34 mouse cellular contexts compared by ENCODE assay signal in genomic region chr3:10823022-10823421, GRCm38 (mm10).
"Had no signal": no experiment of that assay in that cellular context is flagged by ENCODE, and none has a peak within 500 bp of the region (broad histone marks: within the 10 kb centered on the region; RNA-seq: fewer than 3 reads in every experiment).

No protein-coding gene starts in this region.

- H3K9me3 ChIP-seq: heart, embryonic 12.5 days; heart, embryonic 13.5 days; heart, embryonic 15.5 days; hindbrain, embryonic 10.5 days; hindbrain, embryonic 12.5 days; hindbrain, embryonic 13.5 days; hindbrain, embryonic 15.5 days; intestine, embryonic 15.5 days; kidney, embryonic 15.5 days had no signal

- H3K27me3 ChIP-seq: heart, embryonic 12.5 days; heart, embryonic 13.5 days; heart, embryonic 15.5 days; hindbrain, embryonic 12.5 days; hindbrain, embryonic 13.5 days; hindbrain, embryonic 15.5 days; intestine, embryonic 15.5 days; kidney, embryonic 15.5 days had no signal

- H3K27ac ChIP-seq: heart, embryonic 13.5 days; heart, embryonic 15.5 days; hindbrain, embryonic 10.5 days; hindbrain, embryonic 12.5 days; hindbrain, embryonic 13.5 days; hindbrain, embryonic 14.5 days; hindbrain, embryonic 15.5 days; hindbrain, postnatal 0 days; intestine, embryonic 15.5 days; kidney, embryonic 15.5 days; kidney, postnatal 0 days; layer of hippocampus, adult 2 months; left cerebral cortex, adult 2 months had no signal

- ATAC-seq: hindbrain, postnatal 0 days; inflammation-experienced regulatory T-cells, adult 6 months; intestine, embryonic 15.5 days; intestine, embryonic 16.5 days; intestine, postnatal 0 days had no signal

- H3K36me3 ChIP-seq: heart, embryonic 12.5 days; heart, embryonic 13.5 days; heart, embryonic 15.5 days; hindbrain, embryonic 10.5 days; hindbrain, embryonic 12.5 days; hindbrain, embryonic 13.5 days; hindbrain, embryonic 15.5 days; intestine, embryonic 15.5 days; kidney, embryonic 15.5 days had no signal

- H3K4me3 ChIP-seq: heart, embryonic 12.5 days; heart, embryonic 13.5 days; heart, embryonic 15.5 days; hindbrain, embryonic 10.5 days; hindbrain, embryonic 12.5 days; hindbrain, embryonic 13.5 days; hindbrain, embryonic 15.5 days; intestine, embryonic 15.5 days; kidney, embryonic 15.5 days; layer of hippocampus, adult 2 months; left cerebral cortex, adult 2 months had no signal

- DNase-seq: heart, postnatal 10 days; heart, postnatal 14 days; heart, postnatal 36 days; heart, postnatal 4 days; kidney, adult 11 months; kidney, adult 18-20 months; kidney, adult 2 months; kidney, adult 8-10 months; kidney, adult 9 months; kidney, postnatal 10 days; kidney, postnatal 14 days; kidney, postnatal 25 days; kidney, postnatal 36 days; kidney, postnatal 4 days; layer of hippocampus, adult 9-11 months; layer of hippocampus, postnatal 36 days had no signal

- H3K4me2 ChIP-seq: heart, embryonic 11.5 days; heart, embryonic 12.5 days; heart, embryonic 13.5 days; heart, embryonic 15.5 days; hindbrain, embryonic 12.5 days; hindbrain, embryonic 13.5 days; hindbrain, embryonic 14.5 days; hindbrain, embryonic 15.5 days; intestine, embryonic 15.5 days; kidney, embryonic 15.5 days had no signal

- H3K4me1 ChIP-seq: heart, embryonic 12.5 days; heart, embryonic 13.5 days; heart, embryonic 15.5 days; hindbrain, embryonic 10.5 days; hindbrain, embryonic 12.5 days; hindbrain, embryonic 13.5 days; hindbrain, embryonic 15.5 days; intestine, embryonic 15.5 days; kidney, embryonic 15.5 days had no signal

- H3K9ac ChIP-seq: heart, embryonic 12.5 days; heart, embryonic 13.5 days; heart, embryonic 15.5 days; hindbrain, embryonic 12.5 days; hindbrain, embryonic 13.5 days; hindbrain, embryonic 14.5 days; hindbrain, embryonic 15.5 days; intestine, embryonic 15.5 days; kidney, embryonic 15.5 days had no signal
